Mouse (Mus musculus): ENCODE data around the gene Ttn.
"Not testable (repeated sequence)": the region's sequence is repeated elsewhere in the genome, so short reads cannot be mapped to it uniquely, and the experiment has no call there.

Ttn gene

DNA sequence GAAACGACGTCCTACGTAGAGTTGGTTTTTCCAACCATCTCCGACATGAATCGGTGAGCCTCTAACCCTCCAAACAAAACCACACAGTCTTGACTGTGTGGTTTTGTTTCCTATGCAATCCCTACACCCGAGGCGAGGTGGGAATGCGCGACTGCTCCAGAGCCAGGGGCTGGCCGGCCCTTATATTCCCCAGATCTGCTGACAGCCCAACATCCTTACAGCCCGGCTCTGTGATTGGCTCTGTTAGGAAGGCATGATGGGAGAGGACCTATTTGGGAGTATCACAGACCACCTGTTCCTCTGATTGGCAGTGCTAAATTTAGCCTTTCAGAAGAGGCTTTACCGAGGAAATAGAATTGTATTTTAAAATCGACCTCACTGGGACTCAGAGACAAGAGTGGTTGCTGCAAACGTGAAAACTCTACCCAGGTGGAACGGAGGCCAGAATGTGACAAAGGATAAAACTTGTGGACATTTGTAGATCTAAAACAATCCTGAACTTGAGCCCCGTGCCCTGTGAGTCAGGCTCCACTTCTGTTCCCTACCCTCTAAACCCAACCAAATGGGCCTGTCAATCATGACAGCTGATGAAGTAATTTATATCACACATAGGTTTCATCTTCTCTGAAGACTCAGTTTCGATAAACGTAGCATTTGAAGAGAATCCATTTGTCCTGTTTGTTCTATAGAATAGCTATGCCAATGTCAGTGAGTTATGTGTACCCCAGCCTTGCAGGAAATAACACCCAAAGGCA lies at the start of gene Ttn:
Gene Ttn (minus strand): TSS at position 157 of the 755 bp plus-strand sequence.
- DNase-seq (ENCODE audit: low read depth, low spot score): no peak

DNA sequence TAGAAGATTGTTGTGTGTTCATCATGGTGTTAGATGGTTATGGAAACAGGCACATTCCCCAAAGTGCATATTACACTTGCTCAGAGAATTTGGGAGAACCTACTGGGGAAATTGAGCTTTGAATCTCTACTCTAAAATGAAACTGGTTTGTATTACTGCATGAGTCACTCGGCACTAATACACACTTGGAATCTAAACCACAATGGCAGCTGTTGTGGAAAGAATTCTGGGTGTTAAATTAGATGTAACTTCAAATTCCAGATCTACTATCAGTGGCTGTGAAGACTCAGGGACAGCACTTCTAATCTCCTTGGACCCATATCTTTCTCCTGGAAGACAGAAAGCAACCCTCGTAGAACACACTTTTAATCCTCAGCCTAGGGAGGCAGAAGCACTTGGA lies 38.3 kb upstream of the Ttn start:
- no peak for DNase-seq (ENCODE audit: low read depth, low spot score)

DNA sequence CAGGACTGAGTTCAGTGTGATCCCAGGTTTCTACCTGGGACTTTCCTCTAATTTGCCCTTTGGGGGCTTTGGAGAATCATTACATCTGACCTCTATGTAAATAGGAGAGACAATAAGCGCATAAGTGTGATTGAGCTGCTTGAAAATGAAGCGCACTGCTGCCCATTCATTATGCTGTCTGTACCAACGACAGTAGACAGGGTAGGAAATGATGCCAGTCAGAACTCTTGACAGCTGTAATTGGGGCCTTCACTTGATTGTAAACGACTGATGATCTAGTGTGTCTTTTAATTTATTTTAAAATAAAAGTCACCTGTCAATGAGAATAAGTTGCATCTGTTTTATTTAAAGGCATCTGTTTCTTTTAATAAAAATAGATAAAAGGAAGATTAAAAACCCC lies 35.4 kb upstream of the Ttn start:
- no peak for DNase-seq (ENCODE audit: low read depth, low spot score)

DNA sequence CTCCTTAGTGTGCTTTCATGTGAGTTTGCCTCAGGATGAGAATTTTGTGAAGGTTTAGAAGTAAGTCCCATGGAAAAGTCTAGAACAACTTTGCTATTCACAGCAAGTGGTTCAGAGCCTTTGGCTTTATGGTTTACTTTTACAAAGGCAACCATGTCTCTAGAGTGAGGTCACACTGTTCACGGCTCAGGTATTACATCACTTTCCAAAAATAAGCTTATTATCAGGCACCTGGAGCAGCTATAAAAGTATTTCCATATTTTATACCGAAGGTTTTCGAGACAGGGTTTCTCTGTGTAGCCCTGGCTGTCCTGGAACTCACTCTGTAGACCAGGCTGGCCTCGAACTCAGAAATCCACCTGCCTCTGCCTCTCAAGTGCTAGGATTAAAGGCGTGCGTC lies 31.1 kb upstream of the Ttn start:
- not testable (repeated sequence) for DNase-seq (ENCODE audit: low read depth, low spot score)

DNA sequence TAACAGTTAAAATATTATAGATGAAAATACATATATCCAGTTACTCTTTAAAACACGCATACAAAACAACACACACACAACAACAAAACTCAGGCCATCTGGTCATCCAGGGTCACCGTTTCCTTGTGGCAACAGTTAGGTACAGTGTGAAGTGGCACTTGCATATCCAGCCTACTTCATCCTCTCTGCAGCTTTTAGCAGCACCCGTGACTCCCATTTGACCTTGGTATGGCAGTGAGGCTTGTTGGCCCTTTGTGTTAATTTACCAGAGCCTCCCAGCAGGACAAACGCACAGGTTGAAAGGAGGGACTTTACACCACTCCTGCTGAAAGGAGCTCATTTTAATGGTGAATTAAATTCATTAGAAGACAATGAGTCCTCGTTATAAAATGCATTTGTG lies 29.6 kb upstream of the Ttn start:
- DNase-seq (ENCODE audit: low read depth, low spot score): peak; percentile 68

DNA sequence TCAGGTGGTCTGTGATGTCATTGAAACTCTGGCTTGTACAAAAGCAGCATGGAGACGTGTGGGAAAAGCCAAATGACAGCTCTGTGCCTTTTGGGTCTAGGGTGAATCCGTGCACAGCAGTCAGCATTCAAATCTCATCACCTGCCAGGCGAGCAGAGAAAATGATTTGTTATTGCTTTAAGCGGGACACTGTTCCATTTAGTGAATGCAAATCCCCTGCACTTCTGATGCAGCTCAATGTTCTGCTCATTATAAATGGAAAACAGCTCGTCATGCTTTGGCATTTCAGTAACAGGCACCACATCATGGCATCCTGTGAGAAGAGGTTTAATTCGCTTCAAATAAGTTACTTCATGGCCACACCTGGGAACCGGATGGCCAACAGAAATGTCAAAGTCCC lies 24.7 kb upstream of the Ttn start:
- DNase-seq (ENCODE audit: low read depth, low spot score): no peak

DNA sequence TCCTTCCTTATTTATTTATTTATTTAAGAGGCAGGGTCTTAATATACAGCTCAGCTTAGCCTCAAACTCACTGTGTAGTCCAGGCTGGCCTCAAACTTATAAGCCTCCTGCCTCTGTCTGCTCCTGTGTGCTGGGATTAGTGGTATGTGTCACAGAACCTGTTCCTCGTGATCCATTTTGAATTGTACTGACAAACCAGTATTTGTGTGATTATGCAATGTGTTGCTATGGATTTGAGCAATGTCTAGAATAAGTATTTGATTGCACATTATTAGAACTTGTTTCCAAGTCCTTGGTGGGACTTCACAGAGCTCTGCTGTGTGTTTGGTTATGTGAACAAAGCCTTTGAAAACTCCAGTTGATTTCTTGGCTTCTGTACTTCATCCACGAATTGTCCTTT lies 20.8 kb upstream of the Ttn start:
- no peak for DNase-seq (ENCODE audit: low read depth, low spot score)

DNA sequence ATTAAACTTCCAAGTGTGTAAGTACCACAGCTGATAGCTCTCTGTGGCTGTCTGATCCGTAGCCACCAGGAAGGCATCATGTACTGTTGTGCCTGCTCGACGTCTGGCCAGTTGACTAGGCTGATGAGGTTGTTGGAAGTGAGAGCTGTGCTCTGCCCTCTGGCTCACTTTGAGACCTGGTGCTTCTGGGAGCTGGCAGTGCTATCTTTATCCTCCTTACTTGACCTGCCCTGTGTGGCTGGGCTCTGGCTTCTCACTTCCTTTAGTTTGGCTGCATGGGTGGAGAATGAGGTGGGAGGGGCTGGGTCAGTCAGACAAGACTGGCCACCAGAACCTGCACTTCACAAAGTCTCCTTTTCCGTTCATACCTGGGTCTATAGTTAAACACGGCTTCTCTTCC lies 16.0 kb upstream of the Ttn start:
- no peak for DNase-seq (ENCODE audit: low read depth, low spot score)

DNA sequence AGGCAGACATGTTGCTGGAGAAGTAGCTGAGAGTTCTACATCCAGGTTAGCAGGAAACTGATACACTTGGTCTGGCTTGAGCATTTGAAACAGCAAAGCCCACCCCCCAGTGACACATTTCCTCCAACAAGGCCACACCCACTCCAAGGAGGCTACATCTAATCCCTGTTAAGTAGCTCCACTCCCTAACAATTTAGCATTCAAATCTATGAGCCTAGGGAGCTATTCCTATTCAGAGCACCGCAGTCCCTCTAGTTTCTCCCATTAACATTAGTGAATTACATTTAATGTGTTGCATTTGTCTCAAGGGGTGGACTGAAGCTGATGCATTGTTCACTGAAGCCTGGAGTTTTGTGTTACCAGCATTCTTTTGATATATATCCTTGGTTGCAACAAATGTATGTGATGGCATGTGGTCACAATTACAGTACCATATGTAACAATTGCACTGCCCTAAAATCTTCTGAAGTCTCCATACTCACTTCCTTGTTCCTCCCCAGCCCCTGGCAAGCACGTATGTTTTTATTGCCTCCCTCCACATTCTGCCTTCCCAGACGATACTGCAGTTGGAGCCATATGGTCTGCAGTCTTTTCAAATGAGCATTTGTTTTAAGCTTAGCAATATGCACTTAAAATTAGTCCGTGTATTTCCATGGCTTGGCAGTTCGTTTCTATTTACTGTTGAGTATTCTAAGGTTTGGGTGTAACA lies 10.3 kb upstream of the Ttn start:
- peak; percentile 41 for DNase-seq (ENCODE audit: low read depth, low spot score)

DNA sequence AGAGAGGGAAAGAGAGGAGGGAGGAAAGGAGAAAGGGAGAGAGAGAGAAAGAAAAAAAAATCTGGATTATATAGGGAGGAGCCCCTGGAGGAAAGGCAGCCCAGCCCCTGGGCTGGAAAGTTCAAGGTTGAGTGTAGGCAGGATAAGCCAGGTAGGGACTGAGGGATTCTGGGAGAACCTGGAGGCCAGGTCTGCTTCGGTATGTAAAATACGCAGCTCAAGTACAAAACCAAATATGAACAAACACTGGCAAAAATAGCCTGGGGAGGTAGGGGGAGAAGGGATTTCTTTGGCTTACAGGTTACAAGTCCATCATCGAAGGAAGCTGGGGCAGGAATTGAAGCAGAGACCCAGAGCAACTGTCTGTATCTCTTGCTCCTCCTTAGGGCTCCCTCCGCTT lies 5.0 kb upstream of the Ttn start:
- no peak for DNase-seq (ENCODE audit: low read depth, low spot score)

DNA sequence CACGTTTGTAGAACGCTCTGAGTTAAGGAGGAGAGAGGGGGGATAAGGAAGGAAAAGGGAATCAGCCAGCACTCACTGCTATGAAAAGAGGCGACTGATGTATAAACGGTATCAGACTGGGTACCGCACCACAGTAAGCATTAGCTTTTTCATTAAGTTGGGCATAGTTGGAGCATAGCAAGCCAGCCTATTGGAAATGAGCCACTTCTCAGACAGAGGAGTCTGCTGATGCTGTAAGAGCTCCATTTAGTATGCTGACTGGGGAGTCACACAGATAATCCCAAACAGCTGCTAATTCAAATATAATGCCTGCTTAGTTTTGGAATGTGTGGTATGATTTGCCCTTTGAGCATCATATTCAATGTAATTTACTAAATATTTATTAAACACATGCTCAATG lies 2.0 kb upstream of the Ttn start:
- DNase-seq (ENCODE audit: low read depth, low spot score): no peak

DNA sequence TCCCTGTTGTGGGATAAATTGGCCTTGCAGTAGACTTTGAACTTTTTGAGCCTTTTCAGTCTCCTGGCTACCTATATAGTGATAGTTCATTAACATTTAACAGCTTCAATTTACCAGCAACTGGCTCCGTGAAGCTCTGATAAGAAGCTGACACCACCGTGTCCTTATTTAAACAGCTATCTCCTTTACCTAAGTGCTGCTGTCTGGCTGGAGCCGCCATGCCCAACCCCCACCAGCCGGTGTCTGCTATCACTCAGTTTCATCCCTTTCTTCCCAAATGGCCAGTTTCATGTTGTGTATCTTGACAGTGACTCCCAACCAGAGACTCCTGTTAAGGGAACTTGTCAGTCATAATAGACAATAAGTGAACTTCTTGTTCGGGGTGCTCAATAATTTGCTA lies 1.3 kb upstream of the Ttn start:
- DNase-seq (ENCODE audit: low read depth, low spot score): no peak

DNA sequence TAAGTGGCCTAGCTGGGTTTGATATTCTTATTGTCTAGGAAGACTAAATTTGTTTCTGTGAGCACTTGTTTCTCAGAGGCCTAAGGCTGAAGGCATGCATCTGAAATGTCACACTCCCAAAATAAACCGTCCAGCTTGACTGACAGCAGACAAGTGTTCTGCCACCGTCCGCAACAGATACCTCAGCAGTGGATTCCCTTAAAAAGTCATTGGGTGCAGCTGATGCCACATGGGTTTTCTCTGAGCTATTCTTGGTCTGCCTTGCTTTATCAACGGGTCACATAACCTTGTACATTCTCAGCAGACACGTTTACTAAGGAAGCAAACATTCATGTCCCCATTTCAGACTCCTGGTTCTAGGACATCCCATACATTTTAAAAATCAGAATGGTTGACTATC lies 630 bp downstream of the Ttn start:
- no peak for DNase-seq (ENCODE audit: low read depth, low spot score)

DNA sequence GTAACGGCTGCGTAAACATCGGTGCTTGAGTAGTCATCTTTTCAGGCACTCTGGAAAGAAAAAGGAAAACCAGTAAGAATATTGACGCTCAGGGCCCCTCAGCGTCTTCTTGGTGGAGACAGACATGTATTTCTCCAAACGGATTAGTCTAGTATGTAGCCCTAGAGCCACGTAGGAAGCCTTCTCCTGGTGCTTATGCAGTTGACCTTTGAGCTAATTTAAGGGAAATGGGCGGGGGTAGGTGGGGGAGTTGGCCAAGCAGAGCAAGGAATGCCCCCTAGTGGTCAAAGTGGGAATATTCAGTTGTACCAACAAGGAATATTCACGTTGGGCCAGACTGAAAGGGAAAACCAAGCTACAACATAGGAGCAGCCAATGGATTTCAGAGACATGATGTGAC lies 2.2 kb downstream of the Ttn start:
- DNase-seq (ENCODE audit: low read depth, low spot score): peak; percentile 88

DNA sequence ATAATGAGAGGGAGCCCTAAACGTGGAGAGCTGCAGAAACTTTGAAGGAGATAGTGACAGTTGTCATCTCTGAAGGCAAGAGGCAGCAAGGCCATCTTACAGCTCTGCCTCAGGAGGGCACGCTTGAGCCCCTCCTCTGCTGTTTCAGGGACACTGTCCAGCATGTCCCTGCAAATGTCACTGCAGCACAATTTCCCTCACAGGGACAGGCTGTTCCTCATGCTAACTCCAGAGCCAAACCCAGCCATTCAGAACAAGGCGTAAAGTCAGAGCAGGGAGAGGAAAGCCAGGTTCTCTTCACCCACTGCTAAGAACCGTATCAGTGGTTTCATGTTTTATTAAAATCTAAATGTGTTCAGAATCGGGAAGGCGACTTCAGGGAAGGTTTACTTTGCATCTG lies 4.7 kb downstream of the Ttn start:
- DNase-seq (ENCODE audit: low read depth, low spot score): no peak

DNA sequence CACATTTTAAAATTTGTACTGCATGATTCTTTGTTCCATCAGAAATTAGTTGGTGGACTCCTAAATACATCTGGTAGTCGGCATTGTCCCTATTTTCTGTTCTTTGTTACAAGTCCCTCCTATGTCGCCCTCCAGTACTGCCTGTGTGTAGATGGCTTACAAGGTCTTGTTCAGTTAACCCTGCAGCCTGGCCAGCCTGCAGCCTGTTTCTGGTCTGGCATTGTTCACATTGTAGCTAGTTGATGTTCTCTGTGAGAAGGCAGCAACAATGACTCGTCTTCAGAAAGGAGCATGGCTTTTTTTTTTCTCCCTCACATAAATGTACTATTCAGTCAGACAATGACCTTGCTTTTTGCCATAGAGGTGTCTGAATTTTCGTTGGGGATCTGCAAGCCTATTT lies 10.3 kb downstream of the Ttn start:
- DNase-seq (ENCODE audit: low read depth, low spot score): no peak

DNA sequence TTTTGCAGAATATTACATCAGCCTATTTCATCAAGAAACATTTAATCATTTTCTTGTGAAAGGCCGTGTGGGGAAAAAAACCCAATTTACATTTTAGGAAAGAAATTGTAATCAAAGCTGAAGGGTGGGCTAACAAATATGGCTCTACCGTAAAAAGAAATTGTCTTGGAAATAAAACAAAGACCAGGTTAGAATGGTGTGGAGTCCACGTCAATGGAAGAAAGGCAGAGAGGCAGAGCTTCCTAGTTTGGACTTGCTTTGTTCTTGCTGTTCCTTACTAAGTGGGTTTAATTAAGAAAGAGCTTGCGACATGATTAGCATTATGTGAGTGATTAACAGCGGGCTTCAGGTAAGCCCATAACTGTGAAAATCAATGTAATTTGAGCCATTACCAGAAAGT lies 11.3 kb downstream of the Ttn start:
- DNase-seq (ENCODE audit: low read depth, low spot score): no peak

DNA sequence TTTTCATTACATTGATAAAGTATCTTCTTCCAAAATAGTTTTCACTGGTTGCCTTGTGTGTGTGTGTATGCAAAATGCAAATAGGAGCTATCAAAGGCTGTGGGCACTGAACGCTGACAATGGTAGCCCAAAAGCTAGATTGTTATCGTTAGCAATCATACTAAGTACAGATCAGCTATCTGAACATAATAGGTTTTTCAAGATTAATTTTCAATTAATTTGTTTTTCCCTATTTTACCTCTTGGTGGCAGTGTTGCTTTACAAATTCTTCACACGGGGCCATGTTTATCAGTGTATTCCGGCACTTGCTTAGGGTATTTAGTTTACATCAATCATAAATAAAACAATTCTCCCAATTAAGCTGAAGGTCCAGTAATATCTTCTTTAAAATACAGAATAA lies 11.7 kb downstream of the Ttn start:
- peak; percentile 27 for DNase-seq (ENCODE audit: low read depth, low spot score)

DNA sequence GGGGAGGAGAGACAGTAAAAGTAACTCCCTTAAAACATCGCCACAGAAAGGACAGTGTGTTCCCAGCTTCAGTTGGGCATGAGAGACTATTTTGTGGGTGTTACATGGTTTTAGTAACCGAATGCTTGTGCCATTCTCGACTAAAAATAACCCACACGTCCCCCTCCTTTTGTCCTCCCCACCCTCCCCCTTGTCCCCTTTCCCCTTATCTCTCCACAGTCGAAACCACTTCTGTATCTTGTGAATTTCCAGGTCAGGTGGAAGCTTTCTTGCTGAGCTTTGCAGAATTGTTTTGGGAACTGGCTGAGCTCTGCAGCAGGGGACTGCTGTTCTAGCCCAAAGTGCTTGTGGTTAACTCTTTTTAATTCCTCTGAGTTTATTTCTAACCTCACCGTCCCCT lies 12.1 kb downstream of the Ttn start:
- no peak for DNase-seq (ENCODE audit: low read depth, low spot score)

DNA sequence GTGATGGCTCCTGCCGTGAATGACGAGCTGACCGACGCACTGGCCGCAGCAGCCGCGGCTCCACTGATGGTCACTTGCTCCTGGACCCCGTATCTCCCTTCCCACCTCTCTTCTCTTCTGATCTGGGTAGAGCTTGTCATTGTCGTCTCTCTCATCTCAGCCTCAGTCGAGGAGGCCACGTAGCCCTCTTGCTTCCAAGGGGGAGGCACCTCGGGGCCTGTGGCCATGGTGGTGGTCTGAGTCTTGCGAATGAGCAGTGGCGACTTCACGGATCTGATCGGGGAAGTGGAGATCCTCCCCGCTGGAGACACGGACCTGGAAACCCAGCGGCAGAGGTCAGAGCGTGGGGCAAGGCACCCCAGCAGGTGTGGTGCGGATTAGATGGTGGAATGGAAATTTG lies 12.7 kb downstream of the Ttn start:
- no peak for DNase-seq (ENCODE audit: low read depth, low spot score)

DNA sequence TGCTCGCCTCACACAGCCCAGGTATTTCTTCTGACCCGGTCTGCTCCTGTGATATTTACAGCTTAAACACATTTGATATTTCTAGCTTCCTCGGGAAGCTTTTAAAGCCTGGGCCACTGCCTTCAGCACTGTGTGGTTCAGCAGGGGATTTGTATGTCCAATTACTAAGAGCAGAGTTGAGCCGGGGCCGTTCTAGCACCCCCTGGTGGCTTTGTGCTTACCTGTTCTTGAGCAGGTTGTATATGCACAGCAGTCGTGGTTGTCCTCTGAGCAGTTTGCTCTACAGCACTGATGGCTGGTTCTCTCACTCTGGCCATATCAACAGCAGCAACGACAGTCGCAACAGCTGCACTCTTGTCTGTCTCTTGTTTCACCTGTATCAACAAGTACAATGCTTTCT lies 13.4 kb downstream of the Ttn start:
- peak; percentile 90 for DNase-seq (ENCODE audit: low read depth, low spot score)

DNA sequence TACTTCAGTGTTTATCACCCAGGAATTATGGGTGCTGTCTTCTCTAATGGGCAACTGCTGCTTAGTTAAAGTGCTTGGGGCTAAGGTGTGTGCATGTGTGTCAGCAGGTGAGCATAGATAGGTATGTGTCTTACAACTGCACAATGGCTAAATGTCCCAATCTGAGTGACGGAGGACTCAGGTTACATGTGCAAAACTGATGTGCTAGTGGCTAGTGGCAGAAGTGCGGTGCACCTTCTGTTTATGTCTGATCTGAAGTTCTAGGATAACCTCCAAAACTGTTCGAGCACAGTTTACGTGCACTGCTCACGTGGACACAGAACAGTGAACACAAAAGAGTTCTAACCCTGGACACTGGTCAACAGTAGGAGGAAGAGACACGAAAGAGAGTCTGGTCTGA lies 15.8 kb downstream of the Ttn start:
- no peak for DNase-seq (ENCODE audit: low read depth, low spot score)

DNA sequence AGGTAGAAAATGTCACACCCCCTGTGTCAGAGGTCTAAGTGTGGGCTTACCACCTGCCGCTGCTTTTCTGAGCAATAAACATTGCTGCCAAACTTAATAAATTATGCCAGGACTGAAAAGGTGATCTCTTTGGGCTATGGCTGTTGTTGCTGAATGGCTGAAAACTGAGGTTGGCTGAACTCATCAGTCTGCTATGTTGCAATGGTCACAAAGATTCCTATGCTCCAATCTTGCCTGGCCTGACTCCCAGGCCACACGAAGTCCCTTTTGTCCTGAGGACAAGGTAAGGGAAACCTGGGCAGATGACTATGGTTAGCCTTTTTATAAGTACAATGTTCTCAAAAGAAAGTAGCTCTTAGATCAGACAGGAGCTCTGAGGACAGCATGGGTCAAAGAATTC lies 16.3 kb downstream of the Ttn start:
- no peak for DNase-seq (ENCODE audit: low read depth, low spot score)

DNA sequence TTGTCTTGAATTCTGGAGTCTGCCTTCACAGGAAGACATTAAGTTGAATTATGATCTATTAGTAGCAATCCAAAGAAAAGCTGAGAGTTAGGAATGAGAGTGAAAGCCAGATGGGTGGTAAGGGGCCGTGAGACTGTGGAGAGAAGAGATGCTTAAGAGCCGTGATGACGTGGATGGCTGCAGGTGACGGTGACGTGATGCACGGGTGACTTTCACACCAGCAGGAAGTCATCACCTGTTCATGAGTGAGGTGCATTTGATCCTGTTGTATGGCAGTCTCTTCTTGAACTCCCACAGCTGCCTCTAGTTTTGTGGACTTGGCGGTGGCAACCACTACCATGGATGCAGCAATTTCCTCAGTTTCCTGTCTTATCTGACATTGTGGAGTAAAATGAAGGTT lies 16.8 kb downstream of the Ttn start:
- no peak for DNase-seq (ENCODE audit: low read depth, low spot score)

Measured in ZHBTc4 (cell line).